Comparison of ENCODE assay signal across 23 mouse cellular contexts in the genomic region with DNA sequence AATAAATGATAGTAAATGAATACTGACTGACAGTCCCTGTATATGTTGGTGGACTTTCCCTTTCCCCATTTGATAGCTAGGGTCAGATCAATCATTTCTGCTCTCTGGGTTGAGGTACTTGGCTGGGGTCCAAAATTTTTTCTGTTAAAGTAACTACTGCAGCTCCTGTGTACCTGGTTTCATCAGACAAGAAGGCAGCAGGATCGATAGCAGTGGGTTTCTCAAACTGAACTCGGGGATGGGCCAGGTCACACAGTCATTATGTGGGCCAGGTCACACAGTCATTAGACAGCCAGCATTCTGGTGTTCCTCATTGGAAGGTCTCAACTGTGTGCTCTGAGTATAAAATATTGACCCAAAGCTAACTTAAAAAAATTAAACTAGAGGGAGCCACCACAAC. TPM values are rescaled to one million over a fixed set of nuclear protein-coding genes. Genes with fewer than 3 reads are reported as not detected.
A peak's percentile ranks its signal among the peaks of the same experiment; 100 is the strongest.
DNase-seq lines count a peak whose midpoint lies in the region; ATAC-seq and TF ChIP-seq lines count a peak whose summit lies in the region.
"Had no signal": no experiment of that assay in that cellular context is flagged by ENCODE, and none has a peak within 500 bp of the region (broad histone marks: within the 10 kb centered on the region; RNA-seq: fewer than 3 reads in every experiment).

No protein-coding gene starts in this region.

- H3K36me3 ChIP-seq in liver, adult 2 months (ENCODE audit: control insufficient read depth, insufficient read depth, low read length), result no peaks in the 10 kb centered on the region
- H3K36me3 ChIP-seq in liver, embryonic 11.5 days (ENCODE audit: control insufficient read depth, insufficient read depth, low read length), result no peaks in the 10 kb centered on the region
- no peaks in the 10 kb centered on the region for H3K36me3 ChIP-seq in liver, postnatal 0 days (replicated peaks; ENCODE audit: insufficient read depth, low read length)
- H3K36me3 ChIP-seq: embryonic facial prominence, embryonic 10.5 days; embryonic facial prominence, embryonic 12.5 days; forebrain, embryonic 15.5 days; G1E had no signal

- H3K4me2 ChIP-seq in liver, embryonic 11.5 days, result no peak overlapping the region
- H3K4me2 ChIP-seq in liver, postnatal 0 days (ENCODE audit: low read depth, low read length), result no peak overlapping the region
- H3K4me2 ChIP-seq: embryonic facial prominence, embryonic 12.5 days; forebrain, embryonic 13.5 days; forebrain, embryonic 15.5 days had no signal

- peak overlapping the region; percentile 72 for H3K27ac ChIP-seq in liver, adult 2 months (replicated peaks; ENCODE audit: insufficient read depth, low read depth, low read length)
- H3K27ac ChIP-seq in liver, embryonic 11.5 days (ENCODE audit: low read depth, low read length), result no peak overlapping the region
- peak overlapping the region; percentile 72 for H3K27ac ChIP-seq in liver, postnatal 0 days (ENCODE audit: low read depth)
- H3K27ac ChIP-seq: embryonic facial prominence, embryonic 10.5 days; embryonic facial prominence, embryonic 12.5 days; forebrain, embryonic 13.5 days; forebrain, embryonic 15.5 days had no signal

- peak; percentile 8 for DNase-seq in cerebellum, adult 9-10 months
- no peak for DNase-seq in cerebellum, adult 11 months
- DNase-seq in liver, adult 2 months (ENCODE audit: extremely low read depth, low read depth, low spot score), result peak; percentile 94
- no peak for DNase-seq in liver, embryonic 11.5 days (ENCODE audit: low spot score)
- peak; percentile 63 for DNase-seq in liver, postnatal 0 days
- no peak for DNase-seq in liver
- DNase-seq in left cerebral cortex, postnatal 36 days (ENCODE audit: low spot score in 2 of 2), result no peak
- DNase-seq: adrenal gland, adult 8-10 months; adrenal gland, postnatal 14 days; B cell, adult 2 months; cerebellum, adult 18-20 months; cerebellum, adult 8-10 months; cerebellum, postnatal 25 days; forebrain, postnatal 0 days had no signal

- intact Hi-C loops in left cerebral cortex, postnatal 36 days (cut with DNase I), result loop anchor here (5.0 kb wide), 1 partner anchor 400 kb away; no protein-coding TSS in a partner anchor

- H3K9me3 ChIP-seq in liver, embryonic 11.5 days (ENCODE audit: control insufficient read depth, low read length), result no peaks in the 10 kb centered on the region
- H3K9me3 ChIP-seq in liver, postnatal 0 days (ENCODE audit: low read length), result no peaks in the 10 kb centered on the region
- H3K9me3 ChIP-seq: embryonic facial prominence, embryonic 10.5 days; embryonic facial prominence, embryonic 12.5 days; forebrain, embryonic 13.5 days; forebrain, embryonic 15.5 days; G1E had no signal

- peaks cover 13% of the 10 kb centered on the region for H3K4me1 ChIP-seq in liver, adult 2 months (ENCODE audit: control insufficient read depth, insufficient read depth, low read length)
- peaks cover 5% of the 10 kb centered on the region for H3K4me1 ChIP-seq in liver, embryonic 11.5 days (replicated peaks; ENCODE audit: control insufficient read depth, insufficient read depth, low read length)
- H3K4me1 ChIP-seq in liver, postnatal 0 days (ENCODE audit: insufficient read depth), result peaks cover 13% of the 10 kb centered on the region

- no peak for TF ChIP-seq CTCF in liver, adult 2 months (IDR thresholded peaks at IDR 0.05; ENCODE audit: low read depth, low read length)
- no peak for TF ChIP-seq CTCF in liver, postnatal 0 days (IDR thresholded peaks at IDR 0.05; ENCODE audit: low read depth)

- no peak overlapping the region for H3K4me3 ChIP-seq in liver, adult 2 months (ENCODE audit: insufficient read depth, low read depth, low read length)
- no peak overlapping the region for H3K4me3 ChIP-seq in liver, embryonic 11.5 days (ENCODE audit: low read depth, low read length)
- H3K4me3 ChIP-seq in liver, postnatal 0 days (ENCODE audit: low read depth, low read length), result no peak overlapping the region
- H3K4me3 ChIP-seq: embryonic facial prominence, embryonic 10.5 days; embryonic facial prominence, embryonic 12.5 days; forebrain, embryonic 13.5 days; forebrain, embryonic 15.5 days had no signal

- H3K9ac ChIP-seq in liver, adult 2 months (ENCODE audit: low read depth, low read length), result no peak overlapping the region
- no peak overlapping the region for H3K9ac ChIP-seq in liver, embryonic 11.5 days (ENCODE audit: low read depth, low read length)
- H3K9ac ChIP-seq in liver, postnatal 0 days (replicated peaks), result no peak overlapping the region
- H3K9ac ChIP-seq: embryonic facial prominence, embryonic 12.5 days; forebrain, embryonic 13.5 days; forebrain, embryonic 15.5 days; forebrain, postnatal 0 days had no signal

- peak; percentile 76 for TF ChIP-seq EP300 in liver, postnatal 0 days (IDR thresholded peaks at IDR 0.05; ENCODE audit: low read depth)

- peaks cover 4% of the 10 kb centered on the region; the same call in 1 of the 2 replicates for H3K79me2 ChIP-seq in liver, adult 2 months (ENCODE audit: control insufficient read depth, insufficient read depth, low read length)

- no peaks in the 10 kb centered on the region for H3K27me3 ChIP-seq in liver, adult 2 months (ENCODE audit: control insufficient read depth, insufficient read depth, low read length)
- no peaks in the 10 kb centered on the region for H3K27me3 ChIP-seq in liver, embryonic 11.5 days (replicated peaks; ENCODE audit: control insufficient read depth, insufficient read depth, low read length)
- H3K27me3 ChIP-seq in liver, postnatal 0 days (ENCODE audit: insufficient read depth, low read length), result peaks cover 6% of the 10 kb centered on the region; the same call in 1 of the 2 replicates
- H3K27me3 ChIP-seq: Patski had no signal

- TF ChIP-seq POLR2A in liver, adult 2 months (IDR thresholded peaks at IDR 0.05; ENCODE audit: extremely low read depth, insufficient read depth, low read length), result no peak

- no peak for ATAC-seq in liver, embryonic 11.5 days (replicated peaks; ENCODE audit: low FRiP score)
- ATAC-seq in liver, postnatal 0 days, result peak; percentile 83
- ATAC-seq: activated CD4-positive, CD25-positive, alpha-beta regulatory T cell, adult 4 months; CD4-positive, CD25-positive, alpha-beta regulatory T cell, adult 4 months; forebrain, embryonic 13.5 days; forebrain, embryonic 15.5 days; forebrain, postnatal 0 days; Patski had no signal

- 20% methylated on average over 2 of the region's 2 CpGs for WGBS in liver, adult 2 months
- WGBS in liver, embryonic 11.5 days, result 64% methylated on average over 2 of the region's 2 CpGs
- 57% methylated on average over 2 of the region's 2 CpGs for WGBS in liver, postnatal 0 days (ENCODE audit: insufficient replicate concordance)

RNA-seq across cellular contexts. Expression of gene Twistnb, which starts 1.7 kb away (rescaled TPM):
- 8.3 and 11.7 TPM in 2 replicates for total RNA-seq in liver, adult 2 months (2014; rRNA removed)
- polyA plus RNA-seq in liver, adult 2 months (2012; rRNA removed), result 23.8 and 25.9 TPM in 2 replicates
- 59.8 and 65.2 TPM in 2 replicates for polyA plus RNA-seq in liver, embryonic 11.5 days (2014; fragmentation: Nextera tagmentation; extraction: Ambion mirVana)
- polyA plus RNA-seq in liver, postnatal 0 days (2015; fragmentation: Nextera tagmentation; extraction: Ambion mirVana), result 48.2 and 51.8 TPM in 2 replicates
- total RNA-seq in left cerebral cortex, postnatal 36 days (2021), result 10 to 100 TPM; 13.3 to 13.7 TPM

RNA-seq across cellular contexts. Expression of gene Efcab10, which starts 33.1 kb away (rescaled TPM):
- not detected in 2 replicates for total RNA-seq in liver, adult 2 months (2014; rRNA removed)
- not detected in 2 replicates for polyA plus RNA-seq in liver, adult 2 months (2012; rRNA removed)
- not detected in 2 replicates for polyA plus RNA-seq in liver, embryonic 11.5 days (2014; fragmentation: Nextera tagmentation; extraction: Ambion mirVana)
- polyA plus RNA-seq in liver, postnatal 0 days (2015; fragmentation: Nextera tagmentation; extraction: Ambion mirVana), result not detected in 2 replicates
- 1 to 10 TPM; 2.6 to 2.9 TPM for total RNA-seq in left cerebral cortex, postnatal 36 days (2021)
- total RNA-seq: adrenal gland, postnatal 14 days; CH12.LX; G1E had no signal
- polyA plus RNA-seq: activated CD4-positive, CD25-positive, alpha-beta regulatory T cell, adult 4 months; CD4-positive, CD25-positive, alpha-beta regulatory T cell, adult 4 months; G1E; Patski had no signal

Comparison
In these comparisons a context has a peak if more than half of its experiments do, and no peak if none do; other contexts are left out.
1. DNase-seq: peak in cerebellum, adult 9-10 months (single experiment), liver, adult 2 months (single experiment) and liver, postnatal 0 days (single experiment); none in cerebellum, adult 11 months (single experiment), liver, embryonic 11.5 days (single experiment), liver (single experiment) and left cerebral cortex, postnatal 36 days (0 of 2).